Mouse (Mus musculus): ENCODE data around the gene Cers6.

Gene Cers6

DNA sequence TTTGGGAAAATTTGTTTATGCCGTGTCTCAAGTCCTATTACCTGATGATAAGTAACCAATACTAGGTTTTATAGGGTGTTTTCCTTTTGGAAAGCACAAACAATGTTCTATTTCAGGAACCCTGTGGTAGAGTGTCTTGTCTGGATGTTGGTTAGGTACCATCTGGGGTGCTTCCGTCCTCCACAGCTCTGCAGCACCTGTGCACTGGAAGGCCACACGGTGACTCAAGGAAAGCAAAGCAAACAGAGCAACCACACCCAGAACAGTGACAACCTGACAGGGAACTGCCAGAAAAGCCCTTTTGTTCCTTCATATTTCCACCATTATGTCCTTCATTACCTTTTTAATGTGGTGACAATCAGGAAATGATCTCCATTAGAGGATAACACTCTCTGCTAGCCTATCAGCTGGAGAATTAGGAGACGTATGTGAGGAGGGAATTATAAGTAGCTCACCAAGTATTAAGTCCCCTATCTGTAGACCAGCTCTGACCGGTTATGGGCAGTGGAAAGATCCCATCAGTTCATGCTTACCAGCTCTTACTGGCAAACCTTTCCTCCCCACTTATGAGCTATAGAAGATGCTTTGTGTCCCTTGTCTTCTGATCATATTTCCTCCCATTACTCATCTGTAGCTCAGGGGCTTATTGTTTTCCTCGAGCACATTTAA, 158.7 kb downstream of the Cers6 start:
- DNase-seq (ENCODE audit: low spot score), result no peak

DNA sequence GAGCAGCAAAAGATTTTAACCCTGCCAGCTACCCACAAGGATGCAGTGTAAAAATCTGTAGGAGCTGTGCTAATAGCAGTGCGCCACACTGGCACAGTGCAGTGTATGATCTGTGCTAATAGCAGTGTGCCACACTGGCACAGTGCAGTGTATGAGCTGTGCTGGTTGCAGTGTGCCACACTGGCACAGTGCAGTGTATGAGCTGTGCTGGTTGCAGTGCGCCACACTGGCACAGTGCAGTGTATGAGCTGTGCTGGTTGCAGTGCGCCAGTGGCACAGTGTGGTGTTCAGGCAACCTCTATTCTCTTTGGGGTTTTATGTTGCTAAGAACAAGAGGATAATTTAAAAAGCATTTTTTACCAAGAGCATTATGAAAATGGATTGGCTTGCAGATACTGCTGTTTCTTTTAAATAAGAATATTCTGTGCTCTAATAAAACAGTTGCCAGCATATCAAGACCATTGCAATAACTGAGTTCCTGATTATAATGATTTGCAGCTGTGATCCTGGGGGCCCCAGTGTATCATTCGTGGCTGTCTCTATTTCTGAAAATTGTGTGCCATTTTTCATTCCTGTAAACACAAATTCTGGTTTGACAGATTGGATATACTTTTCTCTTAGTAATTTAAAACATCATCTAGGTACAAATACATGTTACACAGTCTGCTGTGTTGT, 159.5 kb downstream of the Cers6 start:
- no peak for DNase-seq (ENCODE audit: low spot score)

GRCm38 (mm10) chr2:69021516-69021915, 160.3 kb downstream of the Cers6 start:
- no peak for DNase-seq (ENCODE audit: low spot score)

DNA sequence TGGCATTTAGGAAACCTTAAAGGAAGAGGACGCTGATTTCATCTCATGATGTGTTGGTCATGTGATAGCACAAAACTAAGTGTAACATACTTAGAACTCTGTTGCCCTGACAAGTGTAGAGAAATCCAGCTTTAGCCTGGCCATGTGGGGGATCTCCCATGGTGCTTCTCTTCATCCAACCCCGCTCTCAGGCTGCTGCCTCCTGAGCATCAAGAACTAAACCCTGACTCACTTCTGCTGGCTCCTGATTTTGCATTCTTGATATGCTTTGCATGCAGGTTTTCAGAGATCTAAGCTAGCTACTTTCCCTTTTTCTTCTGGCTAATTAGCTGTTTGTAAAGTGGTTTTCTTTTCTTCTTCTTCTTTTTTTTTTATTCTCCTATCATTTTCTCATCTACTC, 163.6 kb downstream of the Cers6 start:
- no peak for DNase-seq (ENCODE audit: low spot score)

GRCm38 (mm10) chr2:69032562-69032961, 171.3 kb downstream of the Cers6 start:
- no peak for DNase-seq (ENCODE audit: low spot score)

- DNase-seq (ENCODE audit: low spot score), result no peak
These were observed 174.2 kb downstream of the Cers6 start for GRCm38 (mm10) chr2:69035457-69035856.

GRCm38 (mm10) chr2:69037362-69037761, 176.1 kb downstream of the Cers6 start:
- DNase-seq (ENCODE audit: low spot score), result no peak

GRCm38 (mm10) chr2:69042327-69043106, 181.3 kb downstream of the Cers6 start:
- no peak for DNase-seq (ENCODE audit: low spot score)

DNA sequence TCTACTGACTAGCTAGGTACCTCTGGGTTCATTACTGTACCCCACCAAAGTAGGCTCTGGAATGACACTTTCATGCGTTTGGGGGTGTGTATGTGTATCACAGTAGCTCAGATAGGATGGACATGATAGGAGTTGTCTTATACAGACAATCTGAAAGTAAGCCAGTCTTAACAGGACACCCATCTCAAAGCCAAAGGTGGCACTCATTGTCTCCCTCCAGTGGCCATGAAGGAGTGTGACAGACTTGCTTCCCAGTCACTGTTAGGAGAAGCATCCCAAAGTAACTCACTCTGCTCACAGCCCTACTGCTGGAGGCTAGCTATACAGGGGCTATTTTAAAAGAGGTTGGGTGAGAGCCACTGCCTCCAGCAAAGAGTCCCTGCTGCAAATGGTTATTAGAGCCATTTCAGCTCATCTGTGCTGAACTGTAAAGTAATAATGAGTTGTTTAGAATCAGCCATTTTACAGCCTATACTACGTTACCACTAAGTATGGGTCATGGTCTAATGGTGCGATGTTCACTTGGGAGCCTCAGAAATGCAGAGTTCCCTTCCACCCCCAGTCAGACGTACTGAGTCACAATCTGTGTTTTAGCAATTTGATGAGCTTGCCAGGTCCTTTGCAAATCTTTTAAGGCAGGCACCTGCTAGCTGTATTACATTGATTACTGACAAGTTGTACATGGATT, 182.3 kb downstream of the Cers6 start:
- peak; percentile 47 for DNase-seq (ENCODE audit: low spot score)

GRCm38 (mm10) chr2:69045926-69046325, 184.7 kb downstream of the Cers6 start:
- no peak for DNase-seq (ENCODE audit: low spot score)

GRCm38 (mm10) chr2:69047297-69047696, 186.1 kb downstream of the Cers6 start:
- DNase-seq (ENCODE audit: low spot score), result no peak

- DNase-seq (ENCODE audit: low spot score), result no peak
These were observed 186.6 kb downstream of the Cers6 start for GRCm38 (mm10) chr2:69047805-69048204.

GRCm38 (mm10) chr2:69049179-69049578, 187.9 kb downstream of the Cers6 start:
- no peak for DNase-seq (ENCODE audit: low spot score)

- no peak for DNase-seq (ENCODE audit: low spot score)
These were observed 188.9 kb downstream of the Cers6 start for GRCm38 (mm10) chr2:69050189-69050588.

- DNase-seq (ENCODE audit: low spot score), result no peak
These were observed 190.4 kb downstream of the Cers6 start for GRCm38 (mm10) chr2:69051596-69051995.

DNA sequence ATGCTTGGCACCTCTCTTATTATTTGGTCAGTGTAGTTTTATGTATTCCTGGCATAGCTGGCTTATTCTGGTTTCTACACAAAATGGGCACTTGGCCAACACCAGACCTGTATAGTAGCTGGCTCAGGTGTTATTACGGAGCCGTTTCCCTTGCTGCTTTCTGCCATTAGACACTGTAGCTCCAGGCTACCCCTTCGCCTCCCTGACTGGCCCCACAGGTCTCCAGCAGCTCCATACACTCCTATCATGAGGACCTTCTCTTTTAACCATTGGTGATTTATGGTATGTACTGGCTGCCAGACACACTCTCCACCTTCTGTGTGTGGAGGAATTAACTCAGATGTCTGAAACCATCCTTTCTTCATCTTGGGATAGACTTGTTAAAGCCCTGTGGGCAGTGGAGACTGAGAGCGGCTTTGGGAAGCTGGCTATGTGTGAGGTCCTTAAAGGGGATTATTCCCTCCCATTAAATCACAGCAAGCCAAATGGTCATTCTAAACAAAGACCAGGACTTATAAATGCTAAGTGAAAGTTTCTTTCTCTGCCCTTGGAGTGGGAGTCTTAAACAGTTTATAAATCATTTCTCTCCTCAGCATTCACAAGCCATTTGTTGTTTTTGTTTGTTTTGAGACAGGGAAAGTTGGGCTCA, 192.1 kb downstream of the Cers6 start:
- DNase-seq (ENCODE audit: low spot score), result no peak

- no peak for DNase-seq (ENCODE audit: low spot score)
These were observed 193.0 kb downstream of the Cers6 start for GRCm38 (mm10) chr2:69054279-69054678.

- no peak for DNase-seq (ENCODE audit: low spot score)
These were observed 193.9 kb downstream of the Cers6 start for GRCm38 (mm10) chr2:69055174-69055573.

DNA sequence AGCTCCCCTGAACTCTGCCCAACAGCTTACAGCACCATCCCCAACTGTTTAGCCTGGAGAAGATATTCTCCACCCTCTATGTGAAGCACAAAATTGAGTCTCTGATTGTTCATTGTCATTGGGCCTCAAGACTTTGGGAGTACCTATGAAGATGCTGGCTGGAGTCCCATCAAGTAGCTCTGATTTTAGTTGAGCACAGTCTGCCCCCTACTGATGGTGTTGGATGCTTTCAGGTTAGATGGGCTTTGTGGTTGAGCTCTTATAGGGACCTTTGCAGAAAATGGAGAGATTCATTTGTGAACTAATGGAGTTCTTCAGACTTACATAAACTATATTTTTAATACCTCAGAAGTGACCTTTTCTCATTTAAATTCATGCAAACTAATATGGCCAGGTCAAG, 200.1 kb downstream of the Cers6 start:
- peak; percentile 2 for DNase-seq (ENCODE audit: low spot score)

- DNase-seq (ENCODE audit: low spot score), result no peak
These were observed 200.9 kb downstream of the Cers6 start for GRCm38 (mm10) chr2:69061910-69062689.

- no peak for DNase-seq (ENCODE audit: low spot score)
These were observed 203.5 kb downstream of the Cers6 start for GRCm38 (mm10) chr2:69064759-69065158.
